Mouse (Mus musculus) liver, adult (tissue): ENCODE measurements around the gene Kif1bp.

Experiments used
- GATA4 ChIP-seq: IDR thresholded peaks from 2 replicates; pipeline ENCODE4 v1.6.1; 2014; ENCODE audit warnings: mild to moderate bottlenecking, low read length; ENCODE audit not compliant: insufficient replicate concordance

Gene Kif1bp

GRCm38 (mm10) chr10:62534509-62534908 lies 43.7 kb downstream of the Kif1bp start:
- no peak for TF ChIP-seq GATA4

DNA sequence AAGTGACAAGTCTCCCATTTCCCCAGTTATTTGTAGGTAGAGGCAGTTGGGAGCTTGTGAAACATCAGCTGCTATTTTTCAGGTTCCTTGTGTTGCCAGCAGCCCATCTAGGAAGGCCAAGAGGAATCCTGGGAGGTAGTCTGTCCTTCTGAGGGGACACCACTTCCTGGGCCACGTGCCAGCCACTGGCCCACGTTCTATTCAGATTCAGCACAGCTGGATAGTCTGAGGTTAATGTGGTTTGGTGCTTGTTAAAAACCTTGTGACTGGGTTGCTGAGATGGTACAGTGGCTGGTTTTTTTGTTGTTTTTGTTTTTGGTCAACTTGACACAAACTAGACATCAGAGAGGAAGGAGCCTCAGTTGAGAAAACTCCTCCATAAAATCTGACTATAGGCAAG lies 45.4 kb downstream of the Kif1bp start:
- no peak for TF ChIP-seq GATA4

DNA sequence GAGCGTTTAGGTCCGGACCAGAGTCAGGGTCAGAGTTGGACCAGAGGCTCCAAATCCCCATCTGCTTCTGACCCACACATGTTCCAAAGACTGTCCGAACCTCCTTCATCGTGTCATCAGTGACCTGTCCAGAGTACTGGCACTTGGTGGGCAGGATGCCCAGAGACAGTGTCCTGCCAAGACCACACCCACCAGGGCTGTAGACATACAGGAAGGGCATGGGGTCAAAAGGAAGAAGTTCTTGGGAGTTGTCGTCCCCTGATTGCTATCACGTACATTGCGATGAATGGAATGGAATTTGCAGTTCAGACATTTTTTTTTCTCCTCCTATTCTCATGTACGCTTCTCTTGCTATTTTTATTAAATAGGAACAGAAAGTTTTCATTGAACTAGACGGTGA lies 48.1 kb downstream of the Kif1bp start:
- TF ChIP-seq GATA4, result peak; percentile 88; the same call in 1 of the 2 replicates

- TF ChIP-seq GATA4, result no peak
Observed at GRCm38 (mm10) chr10:62527351-62527750, 50.9 kb downstream of the Kif1bp start, which contains the start of gene Srgn. TSS of gene Srgn (minus strand) at chr10:62527451.

GRCm38 (mm10) chr10:62522346-62522950 lies 55.8 kb downstream of the Kif1bp start:
- TF ChIP-seq GATA4, result no peak

GRCm38 (mm10) chr10:62521763-62522162 lies 56.5 kb downstream of the Kif1bp start:
- TF ChIP-seq GATA4, result no peak

DNA sequence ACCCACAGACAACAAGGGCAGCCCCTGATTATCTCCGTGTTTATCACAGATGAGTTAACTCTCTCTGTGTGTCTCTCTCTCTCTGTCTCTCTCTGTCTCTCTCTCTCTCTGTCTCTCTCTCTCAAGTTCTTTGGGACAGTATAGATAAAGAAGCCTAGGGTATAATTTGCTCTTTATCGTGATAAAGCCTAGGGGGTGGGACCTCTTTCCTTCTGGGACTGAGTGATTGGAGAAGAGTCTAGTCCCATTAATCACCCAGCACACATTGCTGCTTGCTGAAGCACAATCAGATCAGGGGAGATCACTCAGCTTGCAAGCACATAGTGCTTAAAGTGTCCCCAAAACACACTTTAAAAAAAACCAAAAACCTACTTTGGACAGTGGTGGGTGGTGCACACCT lies 57.3 kb downstream of the Kif1bp start:
- TF ChIP-seq GATA4, result no peak

GRCm38 (mm10) chr10:62517511-62517910 lies 60.7 kb downstream of the Kif1bp start:
- no peak for TF ChIP-seq GATA4

DNA sequence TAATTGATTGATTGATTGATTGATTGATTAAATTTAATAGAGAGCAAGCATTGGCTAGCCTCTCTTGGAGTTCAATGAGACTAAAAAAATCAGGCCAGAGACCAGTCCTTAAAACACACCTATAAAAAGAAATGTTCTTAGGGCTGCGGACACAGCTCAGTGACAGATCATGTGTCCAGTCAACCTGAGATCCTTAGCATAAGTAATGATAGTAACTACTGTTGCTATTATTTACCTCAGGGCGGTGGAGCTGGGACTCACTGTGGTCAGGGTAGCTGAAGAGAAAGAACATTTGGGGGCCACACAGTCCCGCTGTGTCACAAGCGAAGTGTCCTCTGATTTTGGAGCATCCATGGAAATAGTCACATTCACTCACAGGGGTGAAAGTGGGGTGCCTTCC lies 65.4 kb downstream of the Kif1bp start:
- TF ChIP-seq GATA4, result no peak

DNA sequence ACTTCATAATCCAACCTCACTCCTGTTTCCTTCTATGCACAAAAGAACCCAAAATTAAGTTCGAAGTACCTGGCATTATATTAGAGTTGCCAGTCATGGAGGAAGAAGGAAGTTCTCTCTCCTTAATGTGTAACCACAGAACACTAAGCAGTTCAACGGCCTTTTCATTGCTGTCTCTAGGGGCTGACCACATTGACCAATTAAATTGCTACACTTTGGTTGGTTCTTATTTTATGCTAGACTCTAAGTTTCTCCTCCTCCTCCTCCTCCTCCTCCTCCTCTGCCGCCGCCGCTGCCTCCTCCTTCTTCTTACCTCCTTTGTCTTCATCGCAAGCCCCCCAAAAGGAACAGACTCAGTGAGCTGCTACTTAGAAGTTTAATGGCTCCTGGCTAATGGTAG lies 66.7 kb downstream of the Kif1bp start:
- TF ChIP-seq GATA4, result no peak

DNA sequence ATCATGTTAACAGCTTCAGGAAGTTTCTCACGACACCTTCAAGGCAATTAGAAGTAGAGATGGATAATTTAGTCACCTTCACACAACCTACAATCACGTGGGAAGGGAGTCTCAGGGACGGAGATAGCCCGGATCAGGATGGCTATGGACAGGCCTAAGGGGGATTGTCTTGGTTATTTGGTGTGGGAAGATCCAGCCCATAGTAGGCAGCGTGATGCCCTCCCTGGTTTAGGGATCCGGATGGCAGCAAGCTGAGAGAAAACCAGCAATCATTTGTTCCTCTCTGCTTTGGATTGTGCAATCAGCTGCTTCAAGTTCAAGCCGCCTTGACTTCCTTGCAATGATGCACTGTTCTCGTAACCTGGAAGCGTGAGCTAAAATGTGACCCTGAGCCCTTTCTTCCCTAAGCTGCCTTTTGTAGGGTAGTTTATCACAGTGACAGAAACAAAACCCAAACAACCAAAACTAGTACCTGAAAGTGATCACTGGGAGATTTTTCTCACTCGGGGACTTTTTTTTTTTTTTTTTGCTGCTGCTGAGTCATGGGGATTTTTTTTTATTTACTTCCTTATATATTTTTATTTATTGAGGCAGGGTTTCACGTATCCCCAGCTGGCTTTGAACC lies 69.1 kb downstream of the Kif1bp start:
- TF ChIP-seq GATA4, result no peak

DNA sequence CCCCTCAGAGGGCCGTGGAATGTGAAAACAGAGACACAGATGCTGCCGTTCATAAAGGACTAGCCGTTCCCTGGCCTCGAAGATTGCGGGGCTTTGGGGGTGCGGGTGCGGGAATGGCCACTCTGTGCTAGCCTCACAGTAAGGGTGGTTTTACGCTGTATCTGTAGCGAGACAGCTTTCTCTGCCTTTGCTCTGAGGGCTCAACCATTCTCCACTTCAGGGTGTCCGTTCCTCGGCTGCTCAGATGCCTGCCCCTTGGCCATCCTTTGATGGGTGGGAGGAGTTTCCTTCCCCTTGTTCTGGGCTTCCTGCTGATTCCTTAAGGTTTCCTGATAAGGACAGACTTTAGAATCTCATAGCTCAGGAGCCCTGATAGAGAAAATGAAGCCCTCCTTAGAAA lies 69.8 kb downstream of the Kif1bp start:
- TF ChIP-seq GATA4, result peak; percentile 88

- TF ChIP-seq GATA4, result no peak
Observed at GRCm38 (mm10) chr10:62507591-62508308, 70.5 kb downstream of the Kif1bp start.

GRCm38 (mm10) chr10:62507071-62507470 lies 71.2 kb downstream of the Kif1bp start:
- no peak for TF ChIP-seq GATA4

GRCm38 (mm10) chr10:62506019-62506556 lies 72.2 kb downstream of the Kif1bp start:
- no peak for TF ChIP-seq GATA4
